Mouse (Mus musculus): ENCODE measurements around the gene Fam129c.

The Fam129c gene

DNA sequence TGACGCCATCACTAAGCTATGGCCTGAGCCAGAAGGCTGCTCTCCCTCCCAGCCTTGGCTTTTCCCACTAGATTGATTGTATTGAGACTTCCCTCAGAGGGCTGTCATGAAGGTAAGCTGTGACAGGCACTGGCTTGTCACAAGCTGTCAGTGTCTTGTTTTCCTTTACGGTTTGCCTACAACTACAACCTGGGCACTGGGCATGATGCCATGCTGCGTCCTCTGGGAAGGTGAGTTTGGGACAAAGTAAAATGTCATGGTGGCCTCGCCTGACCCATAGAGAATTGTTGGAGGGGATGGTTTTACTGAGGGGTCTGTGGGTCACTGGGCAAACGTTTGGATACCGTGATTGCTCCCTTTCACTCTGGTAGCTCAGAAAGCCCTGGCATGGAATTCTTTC lies 40.9 kb downstream of the Fam129c start:
- DNase-seq (ENCODE audit: extremely low read depth, low read depth, low spot score) = no peak

DNA sequence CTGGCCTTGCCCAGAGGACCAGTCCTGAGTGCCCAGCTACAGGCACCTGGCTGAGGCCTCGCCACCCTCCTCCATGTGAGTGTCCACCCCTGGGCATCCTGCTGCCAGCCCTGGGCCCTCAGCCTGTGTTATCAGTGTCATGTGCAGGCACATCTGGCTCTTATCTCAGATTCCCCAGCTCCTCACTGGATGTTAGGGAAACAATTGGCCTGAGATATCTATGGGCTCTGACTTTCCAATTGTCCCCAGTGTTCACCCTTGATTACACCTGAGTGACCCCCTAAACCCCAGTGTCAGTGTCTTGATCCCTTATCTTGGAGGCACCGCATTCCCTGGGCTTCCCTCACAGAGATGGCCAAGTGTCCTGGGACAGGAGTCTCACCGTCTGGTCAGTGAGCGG lies 41.9 kb downstream of the Fam129c start:
- no peak for DNase-seq (ENCODE audit: extremely low read depth, low read depth, low spot score)

DNA sequence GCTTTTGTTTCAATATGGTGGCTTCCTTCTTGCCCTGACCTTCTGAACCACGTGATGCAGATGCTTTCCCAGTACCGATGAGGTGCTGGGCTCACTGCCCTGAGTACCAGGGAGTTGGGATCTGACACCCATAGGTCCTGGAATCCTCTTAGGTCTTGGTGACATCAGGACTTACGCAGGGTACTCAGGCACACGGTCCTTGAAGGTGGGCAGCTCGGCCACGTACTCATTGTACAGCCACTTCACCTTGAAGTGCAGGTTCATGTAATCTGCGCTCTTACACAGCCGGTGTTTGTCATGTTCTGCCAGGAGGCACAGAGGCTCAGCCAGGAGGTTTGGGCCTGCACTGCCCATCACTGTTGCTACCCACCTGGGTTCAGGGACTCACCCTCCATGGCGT lies 48.1 kb downstream of the Fam129c start:
- no peak for DNase-seq (ENCODE audit: extremely low read depth, low read depth, low spot score)

DNA sequence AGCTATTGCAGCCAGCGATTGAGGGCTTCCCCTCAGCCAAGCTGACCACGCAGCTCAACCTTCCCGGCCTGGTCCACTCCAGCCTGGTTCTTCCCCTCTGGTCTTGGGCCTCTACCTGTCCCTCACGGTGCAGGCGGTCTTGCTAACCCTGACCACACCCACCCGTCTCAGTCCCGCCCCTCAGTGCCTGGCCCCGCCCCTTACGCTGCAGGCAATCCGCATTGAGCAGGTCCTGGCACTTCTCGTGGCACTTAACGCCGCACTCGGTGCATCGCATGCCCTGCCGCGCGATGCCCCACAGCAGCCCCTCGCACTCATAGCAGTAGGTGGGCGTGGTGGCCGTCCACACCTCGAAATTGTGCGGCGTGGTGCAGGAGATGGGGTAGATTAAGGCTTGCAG lies 57.2 kb downstream of the Fam129c start:
- no peak for DNase-seq (ENCODE audit: extremely low read depth, low read depth, low spot score)

All from fat pad, adult 2 months (tissue).